Mouse (Mus musculus): ENCODE measurements around the gene Kansl2. TPM values are rescaled to one million over a fixed set of nuclear protein-coding genes. Genes with fewer than 3 reads are reported as not detected.

Gene Kansl2
- polyA plus RNA-seq, 1 experiment: 33.1 TPM

DNA sequence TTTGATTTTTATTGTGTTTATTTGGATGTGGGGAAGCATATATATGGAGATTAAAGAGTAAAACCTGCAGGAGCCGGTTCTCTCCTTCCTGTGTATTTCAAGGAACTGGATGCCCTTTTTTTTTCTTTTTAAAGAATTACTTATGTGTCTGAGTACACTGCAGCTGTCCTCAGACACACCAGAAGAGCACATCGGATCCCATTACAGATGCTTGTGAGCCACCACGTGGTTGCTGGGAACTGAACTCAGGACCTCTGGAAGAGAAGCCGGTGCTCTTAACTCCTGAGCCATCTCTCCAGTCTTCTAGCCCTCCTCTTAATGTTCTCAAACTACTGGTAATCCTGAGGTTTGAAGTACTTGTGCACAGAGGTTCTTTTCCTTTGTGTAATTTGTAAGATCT lies 3.9 kb upstream of the Kansl2 start:
- no peak for DNase-seq
- WGBS: 55% methylated on average over 4 of the region's 4 CpGs
- H3K27me3 ChIP-seq (replicated peaks; ENCODE audit: control insufficient read depth, insufficient read depth, low read length): no peaks in the 10 kb centered on the region
- no peak overlapping the region for H3K4me3 ChIP-seq (ENCODE audit: insufficient read depth, low read depth, low read length)
- no peaks in the 10 kb centered on the region for H3K36me3 ChIP-seq (ENCODE audit: control insufficient read depth, insufficient read depth, low read length)
- H3K4me1 ChIP-seq (ENCODE audit: control insufficient read depth, insufficient read depth, low read length): peaks cover 1% of the 10 kb centered on the region; the same call in 1 of the 2 replicates
- no peak overlapping the region for H3K27ac ChIP-seq (ENCODE audit: insufficient read depth, low read depth, low read length)
- TF ChIP-seq POLR2A (IDR thresholded peaks at IDR 0.05; ENCODE audit: low read depth, low read length) (no peak), CTCF (conservative IDR thresholded peaks at IDR 0.05; ENCODE audit: insufficient read depth, insufficient read length, low read depth, low read length) (no peak)

DNA sequence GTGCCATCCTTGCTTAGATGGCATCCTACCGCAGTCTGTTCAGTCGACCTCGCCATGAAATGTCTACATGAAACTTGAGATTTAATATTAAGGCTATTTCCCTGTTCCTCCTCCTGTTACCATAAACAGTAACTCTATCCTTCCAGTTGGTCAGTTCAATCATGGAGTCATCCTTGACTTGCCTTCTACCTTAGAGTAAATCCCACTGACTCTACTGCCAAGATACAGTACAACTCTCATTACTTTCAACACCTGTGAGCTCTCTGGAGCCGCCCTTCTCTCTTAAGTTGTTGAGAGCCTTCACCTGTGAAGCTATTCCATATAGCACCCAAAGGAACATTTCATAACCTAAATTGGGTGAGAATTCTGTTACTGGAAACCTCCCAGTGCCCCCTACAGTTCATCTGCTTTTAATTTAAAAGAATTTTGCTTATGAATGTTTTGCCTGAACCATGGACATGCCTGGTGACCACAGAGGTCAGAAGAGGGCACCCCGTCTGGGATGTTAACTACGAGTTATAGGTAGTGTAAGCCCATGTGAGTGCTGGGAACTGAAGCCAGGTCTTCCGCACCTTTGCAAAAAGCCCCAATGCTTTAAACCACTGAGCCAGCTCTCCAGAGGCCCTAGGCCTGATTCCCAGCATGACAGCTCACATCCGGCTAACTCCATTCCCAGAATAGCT lies 2.9 kb upstream of the Kansl2 start:
- Histone ChIP-seq H3K27me3 (replicated peaks; ENCODE audit: control insufficient read depth, insufficient read depth, low read length) (no peaks in the 10 kb centered on the region), H3K36me3 (ENCODE audit: control insufficient read depth, insufficient read depth, low read length) (no peaks in the 10 kb centered on the region), H3K4me3 (ENCODE audit: insufficient read depth, low read depth, low read length) (no peak overlapping the region), H3K4me1 (ENCODE audit: control insufficient read depth, insufficient read depth, low read length) (peaks cover 5% of the 10 kb centered on the region; the same call in 1 of the 2 replicates), H3K27ac (ENCODE audit: insufficient read depth, low read depth, low read length) (no peak overlapping the region)
- TF ChIP-seq CTCF (conservative IDR thresholded peaks at IDR 0.05; ENCODE audit: insufficient read depth, insufficient read length, low read depth, low read length) (no peak), POLR2A (IDR thresholded peaks at IDR 0.05; ENCODE audit: low read depth, low read length) (no peak)
- 67% methylated on average over 8 of the region's 8 CpGs for WGBS
- no peak for DNase-seq

DNA sequence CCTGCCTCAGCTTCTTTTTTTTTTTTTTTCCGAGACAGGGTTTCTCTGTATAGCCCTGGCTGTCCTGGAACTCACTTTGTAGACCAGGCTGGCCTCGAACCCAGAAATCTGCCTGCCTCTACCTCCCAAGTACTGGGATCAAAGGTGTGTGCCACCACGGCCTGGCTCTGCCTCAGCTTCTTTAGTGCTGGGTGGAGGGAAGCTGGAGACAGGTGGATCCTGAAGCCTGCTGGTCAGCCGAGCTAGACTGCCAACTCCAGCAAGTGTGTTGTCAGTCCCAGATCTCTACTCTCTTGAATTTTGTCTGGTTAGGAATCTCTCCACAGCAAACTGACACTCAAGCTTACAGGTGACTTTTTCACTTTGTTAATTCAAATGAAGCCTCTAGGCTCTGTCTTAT lies 1.9 kb upstream of the Kansl2 start:
- Histone ChIP-seq H3K4me3 (ENCODE audit: insufficient read depth, low read depth, low read length) (no peak overlapping the region), H3K27ac (ENCODE audit: insufficient read depth, low read depth, low read length) (no peak overlapping the region), H3K36me3 (ENCODE audit: control insufficient read depth, insufficient read depth, low read length) (no peaks in the 10 kb centered on the region), H3K27me3 (replicated peaks; ENCODE audit: control insufficient read depth, insufficient read depth, low read length) (no peaks in the 10 kb centered on the region), H3K4me1 (ENCODE audit: control insufficient read depth, insufficient read depth, low read length) (peaks cover 5% of the 10 kb centered on the region; the same call in 1 of the 2 replicates)
- no peak for DNase-seq
- TF ChIP-seq CTCF (conservative IDR thresholded peaks at IDR 0.05; ENCODE audit: insufficient read depth, insufficient read length, low read depth, low read length) (no peak), POLR2A (IDR thresholded peaks at IDR 0.05; ENCODE audit: low read depth, low read length) (no peak)
- 88% methylated on average over 4 of the region's 4 CpGs for WGBS

DNA sequence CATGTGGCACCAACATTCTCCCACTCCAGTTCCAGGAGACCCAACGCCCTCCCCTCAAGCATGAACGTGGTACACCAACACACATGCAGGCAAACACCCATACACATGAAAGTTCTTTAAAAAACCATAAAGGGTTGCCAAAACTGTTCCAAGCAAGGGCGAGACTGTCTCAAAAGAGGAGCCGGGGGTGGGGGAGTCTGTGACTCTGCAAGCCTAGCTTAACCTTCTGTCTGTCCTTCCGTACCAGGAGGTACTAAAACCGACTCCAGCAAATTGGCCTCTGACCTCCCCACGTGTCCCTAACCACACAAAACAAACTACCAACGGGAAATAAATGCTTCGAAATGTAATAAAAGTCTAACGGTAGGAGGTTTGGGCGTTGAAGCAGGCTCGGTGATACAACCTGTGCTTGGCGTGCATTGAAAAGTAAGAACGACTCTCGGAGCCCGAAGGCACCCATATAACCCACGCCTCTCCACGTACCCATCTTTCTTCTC lies 981 bp downstream of the Kansl2 start:
- Histone ChIP-seq H3K27me3 (replicated peaks; ENCODE audit: control insufficient read depth, insufficient read depth, low read length) (no peaks in the 10 kb centered on the region), H3K4me1 (ENCODE audit: control insufficient read depth, insufficient read depth, low read length) (peaks cover 5% of the 10 kb centered on the region; the same call in 1 of the 2 replicates), H3K36me3 (ENCODE audit: control insufficient read depth, insufficient read depth, low read length) (peaks cover 2% of the 10 kb centered on the region), H3K4me3 (ENCODE audit: insufficient read depth, low read depth, low read length) (peak overlapping the region; percentile 87), H3K27ac (ENCODE audit: insufficient read depth, low read depth, low read length) (peak overlapping the region; percentile 43)
- WGBS: 2% methylated on average over 18 of the region's 18 CpGs
- DNase-seq: peak; percentile 16
- no peak for TF ChIP-seq CTCF (conservative IDR thresholded peaks at IDR 0.05; ENCODE audit: insufficient read depth, insufficient read length, low read depth, low read length)
- no peak for TF ChIP-seq POLR2A (IDR thresholded peaks at IDR 0.05; ENCODE audit: low read depth, low read length)

DNA sequence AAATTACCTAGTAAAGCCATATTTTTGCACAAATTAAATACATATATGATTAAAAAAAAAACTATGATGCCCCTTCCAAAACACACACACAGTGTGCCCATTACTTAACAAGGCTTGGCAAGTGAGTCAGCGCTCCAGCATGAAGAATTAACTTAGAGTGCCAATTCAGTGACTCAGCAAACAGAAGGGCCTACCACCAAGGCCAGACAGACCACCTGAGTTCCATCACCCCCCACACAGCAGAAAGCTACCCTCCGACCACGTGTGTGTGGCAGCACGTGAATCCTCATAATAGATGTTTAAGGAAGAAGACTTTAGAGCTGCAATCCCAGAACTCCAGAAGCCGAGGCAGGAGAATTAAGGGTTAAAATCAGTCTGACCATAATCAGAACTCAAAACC lies 1.8 kb downstream of the Kansl2 start:
- no peak overlapping the region for H3K27ac ChIP-seq (ENCODE audit: insufficient read depth, low read depth, low read length)
- H3K36me3 ChIP-seq (ENCODE audit: control insufficient read depth, insufficient read depth, low read length): peaks cover 7% of the 10 kb centered on the region
- no peaks in the 10 kb centered on the region for H3K27me3 ChIP-seq (replicated peaks; ENCODE audit: control insufficient read depth, insufficient read depth, low read length)
- H3K4me1 ChIP-seq (ENCODE audit: control insufficient read depth, insufficient read depth, low read length): peaks cover 5% of the 10 kb centered on the region; the same call in 1 of the 2 replicates
- 32% methylated on average over 5 of the region's 5 CpGs for WGBS
- peak overlapping the region; percentile 1; the same call in 1 of the 2 replicates for H3K4me3 ChIP-seq (ENCODE audit: insufficient read depth, low read depth, low read length)
- TF ChIP-seq POLR2A (IDR thresholded peaks at IDR 0.05; ENCODE audit: low read depth, low read length) (no peak), CTCF (conservative IDR thresholded peaks at IDR 0.05; ENCODE audit: insufficient read depth, insufficient read length, low read depth, low read length) (no peak)
- DNase-seq: no peak

DNA sequence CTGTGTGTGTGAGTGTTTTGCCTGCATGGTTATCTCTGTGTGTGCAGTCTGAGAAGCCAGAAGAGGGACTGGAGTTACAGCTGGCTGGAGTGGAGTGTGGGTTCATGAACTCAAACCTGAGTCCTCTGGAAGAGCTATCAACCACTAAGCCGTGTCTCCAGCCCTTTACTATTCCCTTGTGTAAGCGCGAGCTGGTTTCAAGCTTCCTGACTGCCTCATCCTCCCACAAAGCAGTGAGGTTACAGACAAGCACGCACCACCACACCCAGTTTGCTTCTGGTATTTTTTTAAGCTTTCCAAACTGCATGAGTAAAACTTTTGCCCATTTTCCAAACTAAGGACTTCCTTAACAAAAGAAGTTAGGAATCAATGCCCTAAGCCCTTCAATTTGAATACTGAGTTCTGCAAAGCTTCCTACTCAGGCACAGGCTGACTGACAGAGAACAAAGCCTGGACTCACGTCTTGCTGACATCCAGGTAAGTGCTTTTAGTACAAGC lies 5.9 kb downstream of the Kansl2 start:
- peaks cover 5% of the 10 kb centered on the region; the same call in 1 of the 2 replicates for H3K4me1 ChIP-seq (ENCODE audit: control insufficient read depth, insufficient read depth, low read length)
- peaks cover 13% of the 10 kb centered on the region for H3K36me3 ChIP-seq (ENCODE audit: control insufficient read depth, insufficient read depth, low read length)
- H3K27me3 ChIP-seq (replicated peaks; ENCODE audit: control insufficient read depth, insufficient read depth, low read length): no peaks in the 10 kb centered on the region
- WGBS: 64% methylated on average over 5 of the region's 5 CpGs
- TF ChIP-seq POLR2A (IDR thresholded peaks at IDR 0.05; ENCODE audit: low read depth, low read length) (no peak), CTCF (conservative IDR thresholded peaks at IDR 0.05; ENCODE audit: insufficient read depth, insufficient read length, low read depth, low read length) (no peak)
- no peak overlapping the region for H3K4me3 ChIP-seq (ENCODE audit: insufficient read depth, low read depth, low read length)
- no peak overlapping the region for H3K27ac ChIP-seq (ENCODE audit: insufficient read depth, low read depth, low read length)
- no peak for DNase-seq

DNA sequence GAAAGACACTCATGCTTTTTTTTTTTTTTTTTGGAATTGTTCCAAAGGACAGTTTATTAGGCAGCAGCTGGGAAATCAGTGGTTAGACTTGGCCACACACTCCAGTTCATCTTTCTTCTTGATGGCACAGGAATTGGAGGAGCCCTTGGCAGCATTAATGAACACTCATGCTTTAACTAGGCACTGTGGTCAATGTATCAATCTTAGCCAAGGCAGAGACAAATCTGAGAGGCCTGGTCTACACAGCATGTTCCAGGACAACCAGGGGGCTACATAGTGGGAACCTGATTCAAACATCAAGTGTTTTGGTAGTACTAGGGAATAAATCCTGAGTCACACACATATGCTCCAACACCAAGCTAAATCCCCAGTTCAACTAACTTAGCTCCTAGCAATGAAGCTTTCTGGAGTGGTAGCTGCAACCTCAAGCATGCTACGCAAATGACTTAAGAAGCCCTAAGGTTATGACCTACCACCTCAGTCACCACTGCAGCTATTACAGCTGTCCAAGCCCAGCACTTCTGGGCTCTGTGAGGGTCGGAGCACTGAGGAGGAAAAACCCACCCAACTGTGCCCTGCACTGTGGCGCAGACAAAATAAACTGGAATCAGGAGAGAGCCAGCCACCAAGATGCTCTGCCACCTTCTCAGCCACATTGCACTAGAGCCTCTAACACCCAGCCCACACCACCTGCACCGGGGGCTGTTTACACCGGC lies 6.8 kb downstream of the Kansl2 start:
- H3K27ac ChIP-seq (ENCODE audit: insufficient read depth, low read depth, low read length): no peak overlapping the region
- TF ChIP-seq POLR2A (IDR thresholded peaks at IDR 0.05; ENCODE audit: low read depth, low read length) (no peak), CTCF (conservative IDR thresholded peaks at IDR 0.05; ENCODE audit: insufficient read depth, insufficient read length, low read depth, low read length) (no peak)
- DNase-seq: no peak
- no peaks in the 10 kb centered on the region for H3K4me1 ChIP-seq (ENCODE audit: control insufficient read depth, insufficient read depth, low read length)
- H3K27me3 ChIP-seq (replicated peaks; ENCODE audit: control insufficient read depth, insufficient read depth, low read length): no peaks in the 10 kb centered on the region
- WGBS: 91% methylated on average over 5 of the region's 5 CpGs
- no peak overlapping the region for H3K4me3 ChIP-seq (ENCODE audit: insufficient read depth, low read depth, low read length)
- H3K36me3 ChIP-seq (ENCODE audit: control insufficient read depth, insufficient read depth, low read length): peaks cover 14% of the 10 kb centered on the region

Measured in kidney, adult 2 months (tissue).